Mouse (Mus musculus) megakaryocyte, embryonic 14.5 days (primary cell): ENCODE data around the gene Jakmip3. TPM values are rescaled to one million over a fixed set of nuclear protein-coding genes. Genes with fewer than 3 reads are reported as not detected.

Experiments
- H3K27me3 ChIP-seq: replicated peaks from 2 replicates; pipeline ENCODE3; 2012; ENCODE audit warnings: inconsistent platforms
- H3K36me3 ChIP-seq: replicated peaks from 2 replicates; pipeline ENCODE3; 2012; ENCODE audit warnings: low read length, inconsistent platforms, mixed read lengths
- H3K4me1 ChIP-seq: 2 replicates; pipeline ENCODE4 v1.6.1; 2012; ENCODE audit warnings: inconsistent platforms
- H3K4me3 ChIP-seq: replicated peaks from 2 replicates; pipeline ENCODE3; 2012; ENCODE audit warnings: moderate library complexity, mild to moderate bottlenecking, inconsistent platforms
- H3K9me3 ChIP-seq: 2 replicates; pipeline ENCODE4 v1.6.1; 2012; ENCODE audit warnings: inconsistent platforms
- FLI1 ChIP-seq: IDR thresholded peaks from 2 replicates; pipeline ENCODE4 v1.6.1; 2012; ENCODE audit warnings: low read length, inconsistent platforms, mixed read lengths
- GATA1 ChIP-seq: IDR thresholded peaks from 3 replicates; pipeline ENCODE4 v1.6.1; 2012; ENCODE audit warnings: mixed read lengths, low read length, inconsistent platforms, borderline replicate concordance
- polyA plus RNA-seq: library from polyadenylated mRNA; stranded (reverse); fragments of >175 nt; gene quantifications from 2 replicates; pipeline ENCODE4 v1.2.3, GENCODE M21; 2012; ENCODE audit warnings: low replicate concordance; ENCODE audit not compliant: insufficient read depth

The Jakmip3 gene
- polyA plus RNA-seq, 1 experiment, result not detected

DNA sequence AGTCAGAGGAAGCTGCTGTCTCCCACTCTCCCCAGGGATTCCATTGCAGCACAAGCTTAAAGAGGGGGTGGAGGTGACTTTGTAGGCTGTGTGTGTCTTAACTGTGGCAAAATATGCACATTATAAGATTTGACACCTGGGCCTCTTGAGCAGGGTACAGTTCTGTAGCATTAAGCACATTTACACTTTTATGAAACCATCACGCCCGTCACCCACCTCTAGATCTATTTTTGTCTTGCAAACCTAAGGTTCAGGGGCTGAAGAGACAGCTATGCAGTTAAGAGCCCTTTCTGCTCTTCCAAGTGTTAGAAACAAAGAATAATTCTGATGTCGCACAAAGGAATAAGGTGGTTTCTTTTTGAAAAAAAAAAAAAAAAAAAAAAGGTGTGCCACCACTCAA is 5.1 kb downstream of the Jakmip3 start:
- peaks cover 72% of the 10 kb centered on the region for H3K27me3 ChIP-seq
- H3K36me3 ChIP-seq, result no peaks in the 10 kb centered on the region
- H3K4me1 ChIP-seq, result peaks cover 6% of the 10 kb centered on the region
- no peak for TF ChIP-seq GATA1
- TF ChIP-seq FLI1, result no peak
- no peak overlapping the region for H3K4me3 ChIP-seq
- H3K9me3 ChIP-seq, result no peaks in the 10 kb centered on the region

DNA sequence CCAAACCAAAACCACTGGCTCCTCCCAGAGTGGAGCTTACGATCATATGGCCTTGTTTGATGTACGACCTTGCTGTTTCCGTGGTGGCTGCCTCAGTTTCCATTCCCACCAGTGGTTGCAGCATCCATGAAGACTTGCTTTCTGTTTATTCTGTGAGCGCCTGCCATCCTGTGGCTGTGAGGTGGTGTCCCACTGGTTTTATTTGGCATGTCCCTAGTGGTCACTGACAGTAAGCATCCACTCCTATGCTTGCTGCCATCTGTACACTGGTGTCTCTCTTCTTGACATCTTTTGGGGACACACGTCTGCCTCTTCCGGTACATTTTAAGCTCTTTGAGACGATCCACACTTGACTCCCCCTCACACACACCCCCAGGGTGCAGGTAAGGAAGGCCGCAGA is 7.2 kb downstream of the Jakmip3 start:
- no peaks in the 10 kb centered on the region for H3K9me3 ChIP-seq
- peaks cover 51% of the 10 kb centered on the region for H3K27me3 ChIP-seq
- no peak overlapping the region for H3K4me3 ChIP-seq
- TF ChIP-seq GATA1 (no peak), FLI1 (no peak)
- H3K4me1 ChIP-seq, result no peaks in the 10 kb centered on the region
- no peaks in the 10 kb centered on the region for H3K36me3 ChIP-seq

DNA sequence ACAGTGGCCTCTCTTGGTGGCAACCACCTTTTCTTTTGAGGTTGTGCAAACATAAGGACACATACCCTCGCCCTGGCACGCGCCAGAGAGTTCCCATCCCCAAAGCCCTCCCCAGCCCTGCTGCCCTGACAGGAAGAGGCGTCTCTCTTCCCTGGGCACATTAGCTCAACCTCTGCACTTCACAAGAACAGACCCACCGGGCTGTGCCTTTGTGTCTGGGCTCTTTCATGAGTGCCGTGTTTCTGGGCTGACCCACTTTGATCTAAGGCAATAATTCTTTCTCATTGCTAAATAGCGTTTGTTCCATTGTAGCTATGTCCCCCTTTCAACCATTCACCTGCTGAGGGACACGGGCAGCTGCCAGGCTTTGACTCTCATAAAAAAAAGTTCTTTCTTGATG is 7.8 kb downstream of the Jakmip3 start:
- Histone ChIP-seq H3K4me1 (no peaks in the 10 kb centered on the region), H3K9me3 (no peaks in the 10 kb centered on the region), H3K4me3 (no peak overlapping the region), H3K36me3 (no peaks in the 10 kb centered on the region), H3K27me3 (peaks cover 46% of the 10 kb centered on the region)
- TF ChIP-seq FLI1 (no peak), GATA1 (no peak)

DNA sequence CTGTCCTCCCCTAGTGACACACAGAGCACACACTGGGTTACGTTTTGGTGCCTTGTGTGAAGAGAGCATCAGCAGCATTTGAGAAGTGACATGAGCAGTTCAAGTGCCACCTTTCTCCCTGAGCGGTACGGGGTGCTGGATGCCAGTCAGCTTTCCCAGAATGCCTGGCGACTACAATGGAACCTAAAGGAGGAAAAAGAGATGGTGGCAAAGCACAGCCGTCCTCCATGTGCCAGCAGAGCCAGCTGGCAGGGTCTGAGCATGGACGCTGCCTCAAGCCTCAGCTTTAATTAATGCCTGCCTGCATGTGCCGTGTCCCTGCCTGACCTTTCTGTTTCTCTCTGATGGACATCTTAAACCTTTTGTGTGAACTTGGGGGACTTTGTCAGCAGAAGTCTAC is 15.3 kb downstream of the Jakmip3 start:
- Histone ChIP-seq H3K27me3 (peaks cover 40% of the 10 kb centered on the region), H3K9me3 (no peaks in the 10 kb centered on the region), H3K4me1 (no peaks in the 10 kb centered on the region), H3K36me3 (no peaks in the 10 kb centered on the region), H3K4me3 (no peak overlapping the region)
- TF ChIP-seq FLI1, result no peak
- TF ChIP-seq GATA1, result no peak

DNA sequence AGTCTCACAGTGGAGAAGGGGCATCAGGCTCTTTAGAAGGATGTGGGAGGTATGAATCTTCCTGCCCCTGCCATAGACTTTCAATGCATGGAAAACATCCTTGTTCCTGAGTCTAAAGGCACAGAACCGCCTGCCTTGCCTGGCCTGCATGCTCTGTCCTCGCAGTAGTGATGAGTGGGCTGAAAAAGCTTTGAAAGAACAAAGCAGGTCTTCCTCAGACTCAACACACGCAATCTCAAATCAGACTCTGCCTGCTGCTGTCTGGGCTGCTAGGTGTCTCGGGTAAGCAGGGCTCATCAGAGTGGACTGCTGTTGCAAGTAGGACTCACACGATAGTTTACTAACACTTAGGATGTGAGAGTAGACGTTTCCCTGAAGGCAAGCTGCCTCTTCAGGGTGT is 16.6 kb downstream of the Jakmip3 start:
- Histone ChIP-seq H3K4me3 (no peak overlapping the region), H3K9me3 (no peaks in the 10 kb centered on the region), H3K36me3 (no peaks in the 10 kb centered on the region), H3K4me1 (no peaks in the 10 kb centered on the region; the same call in 1 of the 2 replicates), H3K27me3 (peaks cover 49% of the 10 kb centered on the region)
- TF ChIP-seq GATA1 (no peak), FLI1 (no peak)

DNA sequence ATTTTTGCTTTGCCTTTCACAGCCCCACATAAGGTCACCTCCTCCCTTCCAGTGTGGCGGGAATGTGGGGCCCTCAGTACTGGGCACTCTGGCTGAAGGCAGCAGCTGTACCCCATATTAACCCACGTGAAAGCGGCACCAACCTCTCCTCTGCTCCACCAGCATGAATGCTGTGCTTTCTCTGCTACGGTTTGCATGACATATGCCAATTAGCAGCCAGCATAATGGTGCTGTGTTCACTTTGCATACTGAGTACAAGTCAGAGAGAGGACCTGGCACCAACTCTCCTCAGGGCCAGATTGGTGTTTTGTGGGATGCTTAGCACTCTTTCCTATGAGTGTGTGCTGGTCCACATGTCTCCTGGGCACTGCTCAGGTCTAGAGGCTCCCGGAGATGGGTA is 19.2 kb downstream of the Jakmip3 start:
- no peaks in the 10 kb centered on the region for H3K9me3 ChIP-seq
- no peak overlapping the region for H3K4me3 ChIP-seq
- H3K27me3 ChIP-seq, result peaks cover 50% of the 10 kb centered on the region
- no peaks in the 10 kb centered on the region; the same call in 1 of the 2 replicates for H3K4me1 ChIP-seq
- H3K36me3 ChIP-seq, result no peaks in the 10 kb centered on the region
- no peak for TF ChIP-seq GATA1
- TF ChIP-seq FLI1, result no peak

DNA sequence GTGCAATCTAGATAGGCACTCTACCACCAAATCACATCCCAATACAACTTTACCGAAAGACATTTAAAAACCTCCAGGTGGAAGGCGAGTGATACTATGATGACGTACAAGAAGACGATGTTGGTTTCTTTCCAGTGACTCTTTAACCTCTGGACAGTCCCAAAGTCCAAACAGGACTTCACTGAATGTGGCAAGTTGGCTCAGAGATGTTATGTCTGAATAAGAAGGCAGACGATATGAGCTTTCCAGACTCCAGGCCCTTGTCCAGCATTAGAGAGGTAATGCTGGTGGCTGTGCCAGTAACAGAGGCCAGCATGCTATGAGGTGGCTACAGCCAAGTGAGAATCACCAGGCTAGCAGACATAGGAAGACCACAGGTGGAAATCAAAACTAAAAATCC is 23.2 kb downstream of the Jakmip3 start:
- peaks cover 49% of the 10 kb centered on the region for H3K27me3 ChIP-seq
- no peaks in the 10 kb centered on the region for H3K9me3 ChIP-seq
- H3K36me3 ChIP-seq, result no peaks in the 10 kb centered on the region
- no peaks in the 10 kb centered on the region; the same call in 1 of the 2 replicates for H3K4me1 ChIP-seq
- TF ChIP-seq GATA1 (no peak), FLI1 (no peak)
- no peak overlapping the region for H3K4me3 ChIP-seq

DNA sequence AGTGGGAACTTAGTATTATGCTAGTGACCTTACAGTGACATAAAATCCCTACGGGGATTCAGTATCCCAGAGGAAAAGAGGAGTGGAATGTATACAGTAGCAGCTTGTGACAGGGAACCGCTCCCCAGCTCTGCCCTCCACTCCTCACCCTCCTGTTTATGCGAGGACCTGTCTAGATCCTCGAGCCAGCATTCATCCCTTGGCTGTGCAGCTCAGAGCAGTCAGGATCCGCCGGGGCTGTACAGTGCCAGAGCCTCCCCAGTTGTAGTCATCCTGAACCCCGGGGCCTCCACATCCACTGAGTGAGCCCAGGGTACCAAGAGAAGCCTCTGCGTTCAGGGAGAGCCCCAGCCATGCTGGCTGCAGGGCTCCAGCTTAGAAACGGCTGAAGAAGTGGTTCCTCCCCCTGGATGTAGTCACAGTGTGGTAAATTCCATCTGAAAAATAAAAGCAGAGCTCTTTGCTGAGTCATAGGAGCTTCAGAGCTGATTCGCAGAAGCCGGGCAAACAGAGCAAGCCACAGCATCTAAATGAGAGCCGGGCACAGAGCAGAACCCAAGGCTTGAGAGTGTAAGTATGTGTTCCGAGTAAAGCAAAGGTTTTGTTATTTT is 27.6 kb downstream of the Jakmip3 start:
- no peaks in the 10 kb centered on the region for H3K36me3 ChIP-seq
- TF ChIP-seq GATA1 (no peak), FLI1 (no peak)
- no peaks in the 10 kb centered on the region for H3K4me1 ChIP-seq
- no peak overlapping the region for H3K4me3 ChIP-seq
- H3K27me3 ChIP-seq, result peaks cover 42% of the 10 kb centered on the region
- H3K9me3 ChIP-seq, result no peaks in the 10 kb centered on the region

DNA sequence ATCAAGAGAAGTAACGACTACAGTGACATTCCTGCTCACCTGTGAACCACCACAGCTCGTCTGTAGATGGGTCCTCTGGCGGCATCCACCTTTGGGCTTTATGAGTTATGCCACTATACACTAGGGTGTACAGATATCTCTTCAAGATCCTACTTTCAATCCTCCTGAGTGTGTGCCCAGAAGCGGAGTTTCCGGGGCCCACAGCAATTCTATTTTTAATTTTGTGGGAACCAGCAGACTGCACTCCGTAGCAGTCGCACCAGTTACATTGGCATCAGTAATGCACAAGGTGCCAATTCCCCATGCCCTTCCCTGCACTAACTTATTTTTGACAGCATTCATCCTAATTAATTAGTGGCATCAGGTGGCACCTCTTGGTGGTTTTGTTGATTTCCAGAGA is 37.0 kb downstream of the Jakmip3 start:
- Histone ChIP-seq H3K36me3 (no peaks in the 10 kb centered on the region), H3K4me3 (no peak overlapping the region), H3K4me1 (no peaks in the 10 kb centered on the region), H3K27me3 (peaks cover 46% of the 10 kb centered on the region), H3K9me3 (no peaks in the 10 kb centered on the region)
- TF ChIP-seq GATA1 (no peak), FLI1 (no peak)

DNA sequence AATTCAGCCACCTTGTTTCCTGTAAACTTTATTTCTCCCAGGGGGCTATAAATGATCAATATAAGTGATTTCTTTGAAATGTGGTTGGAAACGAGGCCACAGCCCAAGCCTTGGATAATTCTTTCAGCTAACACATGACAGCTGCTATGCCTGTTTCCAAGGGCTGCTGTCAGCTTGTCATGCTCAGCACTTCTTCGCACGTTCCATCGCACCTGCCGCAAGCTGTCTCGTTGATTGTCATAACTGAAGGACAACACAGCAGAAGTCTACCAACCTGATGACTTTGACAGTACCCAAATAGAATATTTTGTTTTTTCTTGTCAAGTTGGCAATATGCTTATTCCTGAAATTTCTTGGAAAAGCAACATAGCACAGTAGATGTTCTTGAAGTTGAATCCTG is 44.0 kb downstream of the Jakmip3 start:
- no peaks in the 10 kb centered on the region for H3K9me3 ChIP-seq
- TF ChIP-seq GATA1 (no peak), FLI1 (no peak)
- H3K4me3 ChIP-seq, result no peak overlapping the region
- no peaks in the 10 kb centered on the region for H3K4me1 ChIP-seq
- H3K36me3 ChIP-seq, result no peaks in the 10 kb centered on the region
- peaks cover 47% of the 10 kb centered on the region for H3K27me3 ChIP-seq

DNA sequence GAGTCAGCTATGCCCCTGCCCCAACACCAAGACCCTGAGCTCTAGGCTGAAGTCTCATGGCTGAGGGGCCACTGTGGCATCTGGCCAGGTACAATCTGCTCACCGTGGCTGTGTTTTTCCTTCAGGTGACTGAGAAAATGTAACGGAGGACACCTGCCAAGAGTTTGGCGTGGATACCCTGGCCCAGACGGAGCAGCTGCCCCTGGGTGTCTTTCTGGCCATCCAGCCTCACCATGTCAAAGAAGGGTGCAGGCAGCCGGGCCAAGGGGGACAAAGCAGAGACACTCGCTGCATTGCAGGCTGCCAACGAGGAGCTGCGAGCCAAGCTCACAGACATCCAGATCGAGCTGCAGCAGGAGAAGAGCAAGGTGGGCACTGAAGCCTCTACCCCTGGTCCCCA is 48.6 kb downstream of the Jakmip3 start:
- no peaks in the 10 kb centered on the region for H3K4me1 ChIP-seq
- H3K4me3 ChIP-seq, result no peak overlapping the region
- peaks cover 39% of the 10 kb centered on the region for H3K27me3 ChIP-seq
- no peak for TF ChIP-seq GATA1
- no peak for TF ChIP-seq FLI1
- H3K9me3 ChIP-seq, result peaks cover 26% of the 10 kb centered on the region
- H3K36me3 ChIP-seq, result no peaks in the 10 kb centered on the region
